Mouse (Mus musculus): Measurements from ENCODE around the gene Khdc4. TPM values are rescaled to one million over a fixed set of nuclear protein-coding genes. Genes with fewer than 3 reads are reported as not detected.

Khdc4 gene
- polyA plus RNA-seq, 1 experiment from 2014 or later, result 84.4 TPM

DNA sequence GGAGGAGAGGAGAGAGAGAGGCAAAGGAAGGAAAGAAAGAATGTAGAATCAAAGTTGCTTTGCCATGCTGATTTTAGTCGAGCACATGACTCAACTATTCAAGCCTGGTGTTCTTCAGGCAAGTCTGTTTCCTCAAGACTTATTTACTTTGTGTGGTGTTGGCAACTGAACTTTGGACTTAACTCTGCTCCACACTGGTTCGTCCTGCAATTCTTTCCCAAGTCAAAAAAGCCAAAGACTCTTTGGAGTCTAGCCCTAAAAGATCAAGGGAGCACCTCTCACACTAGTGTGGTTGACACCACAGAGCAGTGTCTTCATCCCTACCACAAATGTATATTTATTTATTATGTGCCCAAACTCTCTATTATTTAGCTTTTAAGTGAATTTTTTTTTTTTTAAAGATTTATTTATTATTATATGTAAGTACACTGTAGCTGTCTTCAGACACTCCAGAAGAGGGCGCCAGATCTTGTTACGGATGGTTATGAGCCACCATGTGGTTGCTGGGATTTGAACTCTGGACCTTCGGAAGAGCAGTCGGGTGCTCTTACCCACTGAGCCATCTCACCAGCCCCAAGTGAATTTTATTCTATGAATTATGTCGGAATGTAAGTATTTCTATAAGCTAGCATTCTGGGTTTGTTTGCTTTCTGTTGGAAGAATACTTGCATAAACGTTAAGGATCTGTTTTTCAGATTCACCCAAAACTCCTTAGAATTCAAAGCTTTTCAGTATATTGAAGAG is 1.2 kb upstream of the Khdc4 start:
- Histone ChIP-seq H3K4me3 (ENCODE audit: low read depth, low read length) (peak overlapping the region; percentile 99), H3K9me3 (replicated peaks; ENCODE audit: control insufficient read depth, low read length, poor library complexity, severe bottlenecking) (no peaks in the 10 kb centered on the region), H3K27me3 (ENCODE audit: control insufficient read depth, insufficient read depth, low read depth, low read length) (no peaks in the 10 kb centered on the region), H3K9ac (ENCODE audit: low read depth, low read length) (no peak overlapping the region), H3K4me1 (ENCODE audit: control insufficient read depth, insufficient read depth, low read length) (peaks cover 21% of the 10 kb centered on the region), H3K36me3 (ENCODE audit: control insufficient read depth, insufficient read depth, low read length) (0 out of 2 replicates have a peak, but pooled peaks cover under 1% of the 10 kb centered on the region), H3K4me2 (ENCODE audit: low read length) (peak overlapping the region; percentile 60), H3K27ac (ENCODE audit: low read length) (peak overlapping the region; percentile 70)
- ATAC-seq, result no peak
- 71% methylated on average over 6 of the region's 8 CpGs for WGBS

DNA sequence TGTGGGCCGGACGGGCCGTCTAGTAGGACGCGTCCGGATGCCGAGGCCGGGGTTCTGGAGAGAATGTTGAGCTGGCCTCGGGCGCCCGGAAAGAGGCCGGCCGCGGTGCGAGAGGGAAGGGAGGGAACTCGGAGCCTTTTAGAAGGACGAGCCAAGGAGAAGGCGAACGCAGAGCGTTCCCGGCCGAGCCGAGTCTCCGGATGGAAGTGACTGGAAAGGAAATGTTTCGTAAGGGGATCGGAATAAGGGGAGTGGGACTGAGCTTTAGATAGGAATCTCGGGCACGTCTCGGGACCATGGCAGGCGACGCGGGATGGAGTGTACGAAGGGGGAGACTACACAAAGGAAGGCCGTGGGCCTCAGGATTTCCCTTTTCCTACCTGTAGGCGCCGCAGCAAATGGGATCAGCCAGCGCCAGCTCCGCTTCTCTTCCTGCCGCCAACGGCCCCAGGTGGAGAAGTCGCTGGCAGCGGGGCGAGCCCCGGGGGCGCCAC is 402 bp downstream of the Khdc4 start:
- Histone ChIP-seq H3K9ac (ENCODE audit: low read depth, low read length) (peak overlapping the region; percentile 98), H3K9me3 (replicated peaks; ENCODE audit: control insufficient read depth, low read length, poor library complexity, severe bottlenecking) (no peaks in the 10 kb centered on the region), H3K36me3 (ENCODE audit: control insufficient read depth, insufficient read depth, low read length) (peaks cover 14% of the 10 kb centered on the region), H3K4me2 (ENCODE audit: low read length) (peak overlapping the region; percentile 96), H3K4me1 (ENCODE audit: control insufficient read depth, insufficient read depth, low read length) (peaks cover 21% of the 10 kb centered on the region), H3K4me3 (ENCODE audit: low read depth, low read length) (peak overlapping the region; percentile 99), H3K27ac (ENCODE audit: low read length) (peak overlapping the region; percentile 98), H3K27me3 (ENCODE audit: control insufficient read depth, insufficient read depth, low read depth, low read length) (no peaks in the 10 kb centered on the region)
- under 1% methylated on average over 45 of the region's 45 CpGs for WGBS
- ATAC-seq, result peak; percentile 79

DNA sequence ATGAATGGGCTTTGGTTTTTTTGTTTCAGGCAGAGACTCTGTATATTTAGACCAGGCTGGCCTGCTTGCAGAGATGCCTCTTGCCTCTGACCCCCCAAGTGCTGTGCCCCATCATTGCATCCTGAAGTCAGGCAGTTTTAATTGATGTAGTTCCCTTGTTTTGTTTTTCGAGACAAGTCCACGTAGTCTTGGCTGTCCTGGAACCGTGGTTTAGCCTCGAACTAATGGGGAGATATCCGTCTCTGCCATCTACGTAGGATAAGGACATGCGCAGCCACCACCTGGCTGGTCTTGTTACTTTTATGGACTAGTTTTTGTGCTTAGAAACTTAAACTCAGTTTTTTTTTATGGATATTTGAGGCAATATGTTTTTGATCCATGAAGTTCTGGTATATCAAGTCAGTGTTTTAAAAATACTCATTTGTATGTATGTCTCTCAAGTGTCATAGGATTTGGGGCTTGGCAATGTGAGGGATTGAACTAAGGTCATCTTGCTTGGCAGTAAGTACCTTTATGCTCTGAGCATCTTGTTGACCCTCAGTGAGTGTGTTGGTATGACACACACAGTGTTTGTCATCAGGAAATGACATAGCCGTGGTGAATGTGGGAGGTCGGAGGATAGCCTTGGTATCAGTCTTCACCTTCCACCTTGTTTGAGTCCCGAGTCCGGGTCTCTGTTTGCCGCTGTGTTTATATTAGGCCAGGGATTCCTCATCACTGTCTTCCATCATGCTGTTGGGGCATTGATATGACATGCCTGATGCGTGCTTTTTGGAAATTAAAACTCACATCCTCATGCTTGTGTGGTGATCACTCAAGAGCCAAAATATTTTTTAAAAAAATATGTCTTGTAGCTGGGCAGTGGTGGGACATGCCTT is 1.4 kb downstream of the Khdc4 start:
- H3K9ac ChIP-seq (ENCODE audit: low read depth, low read length), result peak overlapping the region; percentile 98
- 54% methylated on average over 13 of the region's 13 CpGs for WGBS
- no peaks in the 10 kb centered on the region for H3K9me3 ChIP-seq (replicated peaks; ENCODE audit: control insufficient read depth, low read length, poor library complexity, severe bottlenecking)
- H3K4me1 ChIP-seq (ENCODE audit: control insufficient read depth, insufficient read depth, low read length), result peaks cover 21% of the 10 kb centered on the region
- ATAC-seq, result no peak
- H3K27me3 ChIP-seq (ENCODE audit: control insufficient read depth, insufficient read depth, low read depth, low read length), result no peaks in the 10 kb centered on the region
- H3K36me3 ChIP-seq (ENCODE audit: control insufficient read depth, insufficient read depth, low read length), result peaks cover 18% of the 10 kb centered on the region
- peak overlapping the region; percentile 98 for H3K27ac ChIP-seq (ENCODE audit: low read length)
- H3K4me3 ChIP-seq (ENCODE audit: low read depth, low read length), result peak overlapping the region; percentile 99
- H3K4me2 ChIP-seq (ENCODE audit: low read length), result peak overlapping the region; percentile 96

DNA sequence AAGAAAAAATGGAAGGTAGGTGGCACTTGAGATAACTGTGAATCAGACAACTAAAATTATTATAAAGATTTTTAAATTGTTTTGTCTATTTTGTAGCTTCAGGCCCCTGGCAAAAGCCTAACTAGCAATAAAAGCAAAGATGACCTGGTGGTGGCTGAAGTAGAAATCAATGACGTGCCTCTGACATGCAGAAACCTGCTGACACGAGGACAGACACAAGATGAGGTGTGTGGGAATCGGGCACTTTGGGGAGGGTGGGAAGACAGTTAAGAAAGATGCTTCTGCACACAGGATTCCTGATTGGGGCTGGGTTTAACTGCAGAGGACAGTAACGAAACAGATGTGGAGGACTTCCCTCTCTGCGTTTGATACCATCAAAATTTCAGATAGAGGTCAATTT is 3.5 kb downstream of the Khdc4 start:
- WGBS, result 93% methylated on average over 5 of the region's 5 CpGs
- ATAC-seq, result no peak
- Histone ChIP-seq H3K27ac (ENCODE audit: low read length) (no peak overlapping the region), H3K9ac (ENCODE audit: low read depth, low read length) (no peak overlapping the region), H3K4me2 (ENCODE audit: low read length) (no peak overlapping the region), H3K36me3 (ENCODE audit: control insufficient read depth, insufficient read depth, low read length) (peaks cover 26% of the 10 kb centered on the region), H3K4me1 (ENCODE audit: control insufficient read depth, insufficient read depth, low read length) (peaks cover 21% of the 10 kb centered on the region), H3K4me3 (ENCODE audit: low read depth, low read length) (no peak overlapping the region), H3K9me3 (replicated peaks; ENCODE audit: control insufficient read depth, low read length, poor library complexity, severe bottlenecking) (no peaks in the 10 kb centered on the region), H3K27me3 (ENCODE audit: control insufficient read depth, insufficient read depth, low read depth, low read length) (no peaks in the 10 kb centered on the region)

DNA sequence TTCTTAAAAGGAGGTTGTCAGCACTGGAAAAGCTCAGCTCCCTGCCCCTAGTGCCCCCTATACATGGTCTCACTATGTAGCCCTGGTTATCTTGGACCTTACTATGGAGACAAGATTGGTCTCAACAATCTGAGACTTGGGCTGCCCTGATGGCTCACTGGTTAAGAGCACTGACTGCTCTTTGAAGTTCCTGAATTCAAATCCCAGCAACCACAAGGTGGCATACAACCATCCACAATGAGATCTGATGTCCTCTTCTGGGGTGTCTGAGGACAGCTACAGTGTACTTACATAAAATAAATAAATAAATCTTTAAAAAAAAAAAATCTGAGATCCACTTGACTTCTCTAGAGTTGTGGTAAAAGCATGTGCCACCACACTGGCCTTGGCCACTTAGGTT is 9.9 kb downstream of the Khdc4 start:
- H3K4me3 ChIP-seq (ENCODE audit: low read depth, low read length), result no peak overlapping the region
- no peaks in the 10 kb centered on the region for H3K4me1 ChIP-seq (ENCODE audit: control insufficient read depth, insufficient read depth, low read length)
- H3K9ac ChIP-seq (ENCODE audit: low read depth, low read length), result no peak overlapping the region
- H3K36me3 ChIP-seq (ENCODE audit: control insufficient read depth, insufficient read depth, low read length), result peaks cover 51% of the 10 kb centered on the region
- no peak for ATAC-seq
- no peaks in the 10 kb centered on the region for H3K9me3 ChIP-seq (replicated peaks; ENCODE audit: control insufficient read depth, low read length, poor library complexity, severe bottlenecking)
- no peaks in the 10 kb centered on the region for H3K27me3 ChIP-seq (ENCODE audit: control insufficient read depth, insufficient read depth, low read depth, low read length)
- no peak overlapping the region for H3K4me2 ChIP-seq (ENCODE audit: low read length)
- no peak overlapping the region for H3K27ac ChIP-seq (ENCODE audit: low read length)

DNA sequence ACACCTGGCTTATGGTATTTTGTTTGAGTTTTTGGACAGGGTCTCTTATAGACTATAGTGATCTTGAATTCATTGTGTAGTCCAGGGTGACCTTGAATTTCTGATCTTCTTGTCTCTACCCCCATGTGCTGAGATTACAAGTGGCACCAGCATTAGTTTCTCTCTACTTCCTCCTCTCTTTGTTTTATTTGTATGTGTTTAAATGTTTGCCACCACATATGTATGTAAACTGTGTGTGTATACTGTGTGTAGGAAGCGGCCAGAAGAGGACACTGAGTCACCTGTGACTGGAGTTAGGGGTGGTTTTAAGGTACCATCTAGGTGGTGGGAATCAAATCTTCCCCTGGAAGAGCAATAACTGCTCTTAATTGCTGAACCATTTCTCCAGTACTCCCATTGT is 12.4 kb downstream of the Khdc4 start:
- H3K4me1 ChIP-seq (ENCODE audit: control insufficient read depth, insufficient read depth, low read length), result no peaks in the 10 kb centered on the region
- peaks cover 55% of the 10 kb centered on the region for H3K36me3 ChIP-seq (ENCODE audit: control insufficient read depth, insufficient read depth, low read length)
- no peaks in the 10 kb centered on the region for H3K9me3 ChIP-seq (replicated peaks; ENCODE audit: control insufficient read depth, low read length, poor library complexity, severe bottlenecking)
- no peak overlapping the region for H3K9ac ChIP-seq (ENCODE audit: low read depth, low read length)
- no peak for ATAC-seq
- no peak overlapping the region for H3K27ac ChIP-seq (ENCODE audit: low read length)
- no peak overlapping the region for H3K4me2 ChIP-seq (ENCODE audit: low read length)
- WGBS, result 92% methylated on average over 1 of the region's 1 CpGs
- no peak overlapping the region for H3K4me3 ChIP-seq (ENCODE audit: low read depth, low read length)
- no peaks in the 10 kb centered on the region for H3K27me3 ChIP-seq (ENCODE audit: control insufficient read depth, insufficient read depth, low read depth, low read length)

DNA sequence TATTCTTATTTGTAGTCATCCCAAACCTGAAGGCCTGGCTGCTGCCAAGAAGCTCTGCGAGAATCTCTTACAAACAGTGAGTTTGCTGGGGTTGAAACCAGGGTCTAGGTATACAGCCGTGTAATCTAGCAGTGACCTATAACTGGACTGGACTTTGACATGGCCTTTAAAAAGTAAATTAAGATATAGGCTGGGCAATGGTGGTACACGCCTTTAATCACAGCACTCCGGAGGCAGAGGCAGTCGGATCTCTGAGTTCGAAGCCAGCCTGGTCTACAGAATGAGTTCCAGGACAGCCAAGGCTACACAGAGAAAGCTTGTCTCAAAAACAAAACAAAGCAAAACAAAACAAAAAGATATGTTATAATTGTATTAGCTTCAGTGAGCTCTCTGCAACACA is 13.2 kb downstream of the Khdc4 start:
- Histone ChIP-seq H3K4me2 (ENCODE audit: low read length) (no peak overlapping the region), H3K36me3 (ENCODE audit: control insufficient read depth, insufficient read depth, low read length) (peaks cover 51% of the 10 kb centered on the region), H3K9me3 (replicated peaks; ENCODE audit: control insufficient read depth, low read length, poor library complexity, severe bottlenecking) (no peaks in the 10 kb centered on the region), H3K4me1 (ENCODE audit: control insufficient read depth, insufficient read depth, low read length) (no peaks in the 10 kb centered on the region), H3K27me3 (ENCODE audit: control insufficient read depth, insufficient read depth, low read depth, low read length) (no peaks in the 10 kb centered on the region), H3K27ac (ENCODE audit: low read length) (no peak overlapping the region), H3K4me3 (ENCODE audit: low read depth, low read length) (no peak overlapping the region), H3K9ac (ENCODE audit: low read depth, low read length) (no peak overlapping the region)
- WGBS, result 95% methylated on average over 6 of the region's 6 CpGs
- no peak for ATAC-seq

DNA sequence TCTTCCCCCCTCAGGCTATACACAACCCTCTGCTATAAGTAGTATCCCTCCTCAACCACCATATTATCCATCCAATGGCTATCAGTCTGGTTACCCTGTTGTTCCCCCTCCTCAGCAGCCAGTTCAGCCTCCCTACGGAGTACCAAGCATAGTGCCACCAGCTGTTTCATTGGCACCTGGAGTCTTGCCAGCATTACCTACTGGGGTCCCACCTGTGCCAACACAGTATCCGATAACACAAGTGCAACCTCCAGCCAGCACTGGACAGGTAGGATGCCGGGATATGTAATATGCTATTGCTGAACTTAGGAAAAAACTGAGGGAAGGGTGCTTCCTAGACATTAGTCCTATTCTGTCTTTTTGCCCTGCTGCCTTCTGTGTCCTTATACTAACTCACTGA is 14.6 kb downstream of the Khdc4 start:
- WGBS, result 92% methylated on average over 3 of the region's 3 CpGs
- no peaks in the 10 kb centered on the region for H3K4me1 ChIP-seq (ENCODE audit: control insufficient read depth, insufficient read depth, low read length)

DNA sequence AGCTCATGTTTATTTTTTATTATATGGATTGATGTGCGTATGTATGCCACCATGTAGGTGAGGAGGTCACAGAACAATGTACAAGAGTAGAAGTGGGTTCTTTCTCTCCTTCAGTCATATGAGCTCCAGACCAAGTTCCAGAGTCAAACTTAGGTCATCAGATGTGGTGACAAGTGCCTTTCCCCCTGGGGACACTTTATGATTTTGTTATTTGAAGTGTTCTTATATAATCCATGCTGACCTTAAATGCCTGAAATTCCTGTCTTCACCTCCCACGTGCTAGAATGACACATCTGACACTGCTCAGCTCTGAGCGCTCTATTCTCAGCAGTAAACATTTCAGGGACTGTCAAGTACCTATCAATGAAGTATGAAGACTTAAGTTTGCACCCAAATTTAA is 15.6 kb downstream of the Khdc4 start:
- no peak overlapping the region for H3K4me2 ChIP-seq (ENCODE audit: low read length)
- 84% methylated on average over 3 of the region's 3 CpGs for WGBS
- no peak for ATAC-seq

More for the DNA sequence above, 14.6 kb downstream of the Khdc4 start:
- H3K4me3 ChIP-seq (ENCODE audit: low read depth, low read length), result no peak overlapping the region
- H3K27me3 ChIP-seq (ENCODE audit: control insufficient read depth, insufficient read depth, low read depth, low read length), result no peaks in the 10 kb centered on the region
- peaks cover 52% of the 10 kb centered on the region for H3K36me3 ChIP-seq (ENCODE audit: control insufficient read depth, insufficient read depth, low read length)
- no peak for ATAC-seq
- no peak overlapping the region for H3K27ac ChIP-seq (ENCODE audit: low read length)
- no peak overlapping the region for H3K9ac ChIP-seq (ENCODE audit: low read depth, low read length)
- no peak overlapping the region for H3K4me2 ChIP-seq (ENCODE audit: low read length)
- H3K9me3 ChIP-seq (replicated peaks; ENCODE audit: control insufficient read depth, low read length, poor library complexity, severe bottlenecking), result no peaks in the 10 kb centered on the region

More for the DNA sequence above, 15.6 kb downstream of the Khdc4 start:
- no peaks in the 10 kb centered on the region for H3K9me3 ChIP-seq (replicated peaks; ENCODE audit: control insufficient read depth, low read length, poor library complexity, severe bottlenecking)
- H3K4me3 ChIP-seq (ENCODE audit: low read depth, low read length), result no peak overlapping the region
- H3K27me3 ChIP-seq (ENCODE audit: control insufficient read depth, insufficient read depth, low read depth, low read length), result no peaks in the 10 kb centered on the region
- peaks cover 56% of the 10 kb centered on the region for H3K36me3 ChIP-seq (ENCODE audit: control insufficient read depth, insufficient read depth, low read length)
- H3K4me1 ChIP-seq (ENCODE audit: control insufficient read depth, insufficient read depth, low read length), result no peaks in the 10 kb centered on the region
- H3K27ac ChIP-seq (ENCODE audit: low read length), result no peak overlapping the region
- no peak overlapping the region for H3K9ac ChIP-seq (ENCODE audit: low read depth, low read length)

Measured in midbrain, embryonic 16.5 days (tissue).